Mouse (Mus musculus): Measurements from ENCODE around the gene Gucy2e.

Gucy2e gene

DNA sequence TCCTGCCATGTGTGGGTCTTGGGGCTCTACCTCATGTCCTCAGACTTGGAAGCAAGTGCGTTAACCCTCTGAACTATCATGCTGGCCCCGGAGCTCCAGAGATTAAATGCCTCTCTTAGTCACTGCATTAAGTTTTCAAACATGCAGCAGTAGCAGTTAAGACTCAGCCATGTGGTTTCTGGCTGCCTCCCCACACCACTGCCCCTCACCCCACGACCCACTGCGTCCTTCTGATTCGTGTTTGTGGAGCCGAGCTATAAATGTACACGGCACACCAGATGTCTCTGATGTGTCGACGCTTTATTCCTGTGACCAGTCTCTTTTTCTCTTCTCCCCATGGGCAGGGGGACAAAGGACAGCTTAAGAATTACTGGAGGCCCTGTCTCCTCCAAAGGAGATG lies 16.3 kb upstream of the Gucy2e start:
- no peak for DNase-seq (ENCODE audit: low read depth, low spot score)
- Histone ChIP-seq H3K27me3 (ENCODE audit: control insufficient read depth, insufficient read depth, low read length, poor library complexity, severe bottlenecking) (no peaks in the 10 kb centered on the region), H3K36me3 (ENCODE audit: control insufficient read depth, insufficient read depth, low read length, poor library complexity, severe bottlenecking) (no peaks in the 10 kb centered on the region)

DNA sequence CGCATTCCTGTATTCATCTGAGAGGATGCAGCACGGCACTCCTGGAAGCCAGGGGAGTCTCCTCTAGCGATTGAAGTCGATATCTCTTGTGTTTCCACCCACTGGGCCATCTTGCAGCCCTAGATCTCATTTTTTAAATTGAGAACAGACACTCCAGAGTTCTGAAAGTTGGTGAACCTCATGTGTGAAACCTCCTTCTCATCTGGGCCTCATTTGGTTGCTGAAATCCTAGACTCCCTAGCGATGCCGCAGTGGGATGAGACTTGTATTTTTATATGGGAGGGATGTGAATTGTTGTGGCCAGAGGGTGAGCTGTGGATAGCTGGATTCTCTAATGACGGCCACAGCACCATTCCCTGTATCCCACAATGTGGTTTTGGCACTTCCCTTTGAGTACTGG lies 15.1 kb upstream of the Gucy2e start:
- Histone ChIP-seq H3K36me3 (ENCODE audit: control insufficient read depth, insufficient read depth, low read length, poor library complexity, severe bottlenecking) (no peaks in the 10 kb centered on the region), H3K27me3 (ENCODE audit: control insufficient read depth, insufficient read depth, low read length, poor library complexity, severe bottlenecking) (no peaks in the 10 kb centered on the region)
- DNase-seq (ENCODE audit: low read depth, low spot score), result no peak

- peak; percentile 45 for DNase-seq (ENCODE audit: low read depth, low spot score)
- no peaks in the 10 kb centered on the region for H3K36me3 ChIP-seq (ENCODE audit: control insufficient read depth, insufficient read depth, low read length, poor library complexity, severe bottlenecking)
Observed at GRCm38 (mm10) chr11:69251135-69251842, 14.5 kb upstream of the Gucy2e start.

GRCm38 (mm10) chr11:69250106-69250505 lies 13.3 kb upstream of the Gucy2e start:
- H3K27me3 ChIP-seq (ENCODE audit: control insufficient read depth, insufficient read depth, low read length, poor library complexity, severe bottlenecking), result no peaks in the 10 kb centered on the region
- H3K36me3 ChIP-seq (ENCODE audit: control insufficient read depth, insufficient read depth, low read length, poor library complexity, severe bottlenecking), result no peaks in the 10 kb centered on the region
- no peak for DNase-seq (ENCODE audit: low read depth, low spot score)

More at GRCm38 (mm10) chr11:69251135-69251842, 14.5 kb upstream of the Gucy2e start:
- no peaks in the 10 kb centered on the region for H3K27me3 ChIP-seq (ENCODE audit: control insufficient read depth, insufficient read depth, low read length, poor library complexity, severe bottlenecking)

DNA sequence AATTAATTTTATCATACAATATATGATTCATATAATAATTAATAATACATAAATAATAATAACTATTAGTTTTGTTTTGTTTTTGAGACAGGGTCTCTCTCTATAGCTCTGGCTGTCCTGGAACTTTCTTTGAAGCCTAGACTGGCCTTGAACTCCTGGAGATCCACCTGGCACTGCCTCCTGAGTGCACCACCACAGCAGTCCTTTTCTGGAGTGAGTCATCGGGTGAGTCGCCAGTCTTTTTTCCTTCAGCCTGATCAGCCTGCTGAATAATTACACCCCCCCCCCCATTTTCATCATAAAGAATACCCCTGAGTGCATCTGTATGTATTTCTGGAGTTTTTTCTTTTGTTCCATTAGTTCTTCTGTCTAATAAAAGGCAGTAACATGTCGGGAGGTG lies 12.3 kb upstream of the Gucy2e start:
- DNase-seq (ENCODE audit: low read depth, low spot score), result no peak
- Histone ChIP-seq H3K36me3 (ENCODE audit: control insufficient read depth, insufficient read depth, low read length, poor library complexity, severe bottlenecking) (no peaks in the 10 kb centered on the region), H3K27me3 (ENCODE audit: control insufficient read depth, insufficient read depth, low read length, poor library complexity, severe bottlenecking) (no peaks in the 10 kb centered on the region)

GRCm38 (mm10) chr11:69245643-69246042 lies 8.8 kb upstream of the Gucy2e start:
- Histone ChIP-seq H3K36me3 (ENCODE audit: control insufficient read depth, insufficient read depth, low read length, poor library complexity, severe bottlenecking) (no peaks in the 10 kb centered on the region), H3K27me3 (ENCODE audit: control insufficient read depth, insufficient read depth, low read length, poor library complexity, severe bottlenecking) (no peaks in the 10 kb centered on the region)
- DNase-seq (ENCODE audit: low read depth, low spot score), result no peak

DNA sequence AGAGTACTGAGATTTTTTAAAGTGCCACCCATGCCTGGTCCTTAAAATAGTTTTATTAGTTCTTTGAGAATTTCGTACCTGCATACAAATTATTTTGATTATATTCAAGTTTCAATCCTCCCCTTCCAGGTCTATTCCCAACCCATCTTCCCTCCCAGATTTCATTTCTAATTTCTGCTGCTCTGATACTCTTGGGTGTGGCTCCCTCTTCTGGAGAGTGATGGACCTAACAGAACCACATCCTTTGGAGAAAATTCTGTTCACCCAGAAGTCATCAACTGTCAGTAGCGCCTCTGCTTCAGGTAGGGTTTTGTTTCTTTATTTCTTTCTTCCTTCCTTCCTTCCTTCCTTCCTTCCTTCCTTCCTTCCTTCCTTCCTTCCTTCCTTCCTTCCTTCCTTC lies 8.1 kb upstream of the Gucy2e start:
- no peaks in the 10 kb centered on the region for H3K27me3 ChIP-seq (ENCODE audit: control insufficient read depth, insufficient read depth, low read length, poor library complexity, severe bottlenecking)
- H3K36me3 ChIP-seq (ENCODE audit: control insufficient read depth, insufficient read depth, low read length, poor library complexity, severe bottlenecking), result no peaks in the 10 kb centered on the region
- DNase-seq (ENCODE audit: low read depth, low spot score), result peak; percentile 46

DNA sequence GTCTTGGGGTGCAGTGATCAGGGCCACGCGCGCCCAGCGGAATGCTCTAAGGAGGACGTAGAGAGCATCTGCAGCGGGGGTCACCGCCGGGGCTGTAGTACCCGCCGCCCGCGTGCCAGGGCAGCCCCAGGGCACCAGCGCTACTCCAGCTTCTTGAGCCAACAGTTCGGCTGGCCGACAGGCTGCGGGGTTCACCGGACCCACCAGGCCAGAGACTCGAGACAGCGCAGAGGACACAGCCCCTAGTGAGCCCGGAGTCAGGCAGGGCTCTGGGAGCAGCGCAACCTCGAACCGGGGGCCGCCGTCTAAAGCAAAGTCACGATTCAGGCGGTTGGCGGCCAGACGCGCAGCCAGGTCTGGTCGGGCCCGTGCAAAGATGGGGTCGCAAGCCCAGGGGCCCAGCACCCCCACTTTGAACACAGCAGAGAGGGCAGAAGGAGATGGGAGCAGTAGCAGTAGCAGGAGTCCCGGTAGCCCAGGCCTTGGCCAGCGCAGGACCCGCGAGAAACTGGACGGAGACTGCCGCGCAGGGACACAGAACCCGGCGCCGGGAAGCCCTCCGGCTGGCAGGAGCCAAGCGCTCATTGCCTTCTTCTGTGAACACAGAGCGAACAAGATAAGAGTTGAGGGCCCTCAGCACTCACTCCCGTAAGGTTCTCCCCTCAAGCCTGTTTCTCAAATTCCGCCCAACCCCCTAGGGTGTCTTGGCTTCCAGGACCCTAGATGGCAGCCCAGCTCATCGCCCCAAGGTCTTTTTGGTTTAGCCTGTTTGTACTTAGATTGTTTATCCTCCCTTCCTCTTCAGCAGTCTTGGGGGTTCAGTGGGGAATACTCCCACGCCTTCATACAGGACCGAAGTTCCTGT lies 543 bp downstream of the Gucy2e start:
- DNase-seq (ENCODE audit: low read depth, low spot score), result peak; percentile 12
- Histone ChIP-seq H3K36me3 (ENCODE audit: control insufficient read depth, insufficient read depth, low read length, poor library complexity, severe bottlenecking) (no peaks in the 10 kb centered on the region), H3K27me3 (ENCODE audit: control insufficient read depth, insufficient read depth, low read length, poor library complexity, severe bottlenecking) (no peaks in the 10 kb centered on the region)

DNA sequence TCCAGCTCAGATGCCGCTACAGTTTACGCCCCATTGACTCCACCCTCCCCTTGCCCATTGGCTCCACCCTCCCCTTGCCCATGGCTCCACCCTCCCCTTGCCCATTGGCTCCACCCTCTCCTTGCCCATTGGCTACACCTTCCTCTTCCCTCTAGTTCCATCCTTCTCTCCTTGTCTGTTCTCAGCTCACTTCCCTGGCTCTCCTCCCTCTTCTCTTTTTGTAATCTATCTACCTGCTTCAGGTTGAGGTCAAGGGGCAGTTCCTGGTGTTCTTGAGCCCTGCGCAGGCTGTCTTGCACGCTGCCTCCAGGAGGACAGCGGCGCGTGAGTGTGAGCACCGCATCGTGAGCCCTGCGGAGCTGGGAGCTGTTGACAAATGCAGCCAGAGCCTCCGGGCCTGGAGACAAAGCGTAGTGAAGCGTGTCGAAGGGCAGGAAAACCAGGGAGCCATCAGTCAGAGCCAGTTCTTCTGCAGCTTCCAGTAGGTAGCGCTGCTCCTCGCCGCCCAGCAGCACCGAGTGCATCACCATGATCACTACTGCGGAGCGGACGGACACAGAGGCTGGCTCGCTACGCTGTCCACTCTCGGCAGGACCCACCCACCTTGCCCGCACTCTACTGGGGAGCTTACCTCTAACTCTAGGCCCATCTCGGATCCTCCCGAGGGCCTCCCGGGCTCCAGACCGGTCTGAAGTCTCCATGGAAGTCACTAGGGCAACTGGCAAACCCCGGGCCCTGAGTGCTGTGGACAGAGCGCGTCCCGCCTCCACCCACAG lies 1.4 kb downstream of the Gucy2e start:
- DNase-seq (ENCODE audit: low read depth, low spot score), result peak; percentile 72
- Histone ChIP-seq H3K36me3 (ENCODE audit: control insufficient read depth, insufficient read depth, low read length, poor library complexity, severe bottlenecking) (no peaks in the 10 kb centered on the region), H3K27me3 (ENCODE audit: control insufficient read depth, insufficient read depth, low read length, poor library complexity, severe bottlenecking) (no peaks in the 10 kb centered on the region)

GRCm38 (mm10) chr11:69233141-69233540 lies 3.7 kb downstream of the Gucy2e start:
- Histone ChIP-seq H3K27me3 (ENCODE audit: control insufficient read depth, insufficient read depth, low read length, poor library complexity, severe bottlenecking) (no peaks in the 10 kb centered on the region), H3K36me3 (ENCODE audit: control insufficient read depth, insufficient read depth, low read length, poor library complexity, severe bottlenecking) (no peaks in the 10 kb centered on the region)
- no peak for DNase-seq (ENCODE audit: low read depth, low spot score)

DNA sequence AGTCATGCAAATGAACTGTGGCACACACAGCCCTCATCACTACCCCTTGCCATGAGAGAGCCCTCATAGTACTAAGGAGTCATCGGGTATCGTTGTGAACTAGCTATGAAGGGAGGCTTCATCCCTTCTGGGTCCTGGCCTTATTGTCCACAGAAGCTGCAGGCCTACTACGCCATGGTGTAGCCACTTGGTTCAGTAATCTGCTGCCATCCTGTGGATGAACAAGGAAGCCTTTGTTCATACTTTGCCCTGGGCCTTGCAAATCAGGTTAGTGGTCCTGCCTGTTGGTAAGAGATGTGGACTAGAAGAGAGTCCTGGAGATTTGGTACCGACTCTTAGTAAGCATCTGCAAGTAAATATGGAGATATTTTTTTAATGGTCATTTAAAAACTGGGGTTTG lies 6.4 kb downstream of the Gucy2e start:
- no peak for DNase-seq (ENCODE audit: low read depth, low spot score)
- Histone ChIP-seq H3K27me3 (ENCODE audit: control insufficient read depth, insufficient read depth, low read length, poor library complexity, severe bottlenecking) (peaks cover 3% of the 10 kb centered on the region; the same call in 1 of the 2 replicates), H3K36me3 (ENCODE audit: control insufficient read depth, insufficient read depth, low read length, poor library complexity, severe bottlenecking) (no peaks in the 10 kb centered on the region)

GRCm38 (mm10) chr11:69225715-69226114 lies 11.1 kb downstream of the Gucy2e start:
- peaks cover 3% of the 10 kb centered on the region; the same call in 1 of the 2 replicates for H3K27me3 ChIP-seq (ENCODE audit: control insufficient read depth, insufficient read depth, low read length, poor library complexity, severe bottlenecking)
- no peaks in the 10 kb centered on the region for H3K36me3 ChIP-seq (ENCODE audit: control insufficient read depth, insufficient read depth, low read length, poor library complexity, severe bottlenecking)
- DNase-seq (ENCODE audit: low read depth, low spot score), result no peak

DNA sequence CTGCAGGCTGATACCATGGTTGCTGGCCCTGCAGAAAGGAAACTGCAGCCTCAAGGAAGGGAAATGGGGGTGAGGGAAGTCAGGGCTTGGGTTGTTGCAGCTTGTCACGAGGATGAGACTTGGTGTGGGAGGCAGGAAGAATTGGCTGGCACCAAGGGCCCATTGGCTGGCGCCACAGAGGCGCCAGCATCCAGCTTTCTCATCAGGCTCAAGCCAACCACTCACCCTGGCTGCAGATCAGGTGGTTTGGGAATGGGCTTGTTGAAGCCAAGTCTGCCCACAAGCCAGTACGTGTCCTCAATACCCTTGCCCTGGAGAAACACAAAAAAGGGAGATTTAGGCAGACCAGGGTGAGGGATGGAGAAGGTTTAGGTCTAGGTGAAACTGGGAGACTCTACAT lies 13.7 kb downstream of the Gucy2e start:
- Histone ChIP-seq H3K27me3 (ENCODE audit: control insufficient read depth, insufficient read depth, low read length, poor library complexity, severe bottlenecking) (peaks cover 3% of the 10 kb centered on the region; the same call in 1 of the 2 replicates), H3K36me3 (ENCODE audit: control insufficient read depth, insufficient read depth, low read length, poor library complexity, severe bottlenecking) (no peaks in the 10 kb centered on the region)
- DNase-seq (ENCODE audit: low read depth, low spot score), result no peak

GRCm38 (mm10) chr11:69221070-69221469 lies 15.8 kb downstream of the Gucy2e start:
- no peaks in the 10 kb centered on the region for H3K27me3 ChIP-seq (ENCODE audit: control insufficient read depth, insufficient read depth, low read length, poor library complexity, severe bottlenecking)
- no peaks in the 10 kb centered on the region for H3K36me3 ChIP-seq (ENCODE audit: control insufficient read depth, insufficient read depth, low read length, poor library complexity, severe bottlenecking)
- DNase-seq (ENCODE audit: low read depth, low spot score), result no peak

DNA sequence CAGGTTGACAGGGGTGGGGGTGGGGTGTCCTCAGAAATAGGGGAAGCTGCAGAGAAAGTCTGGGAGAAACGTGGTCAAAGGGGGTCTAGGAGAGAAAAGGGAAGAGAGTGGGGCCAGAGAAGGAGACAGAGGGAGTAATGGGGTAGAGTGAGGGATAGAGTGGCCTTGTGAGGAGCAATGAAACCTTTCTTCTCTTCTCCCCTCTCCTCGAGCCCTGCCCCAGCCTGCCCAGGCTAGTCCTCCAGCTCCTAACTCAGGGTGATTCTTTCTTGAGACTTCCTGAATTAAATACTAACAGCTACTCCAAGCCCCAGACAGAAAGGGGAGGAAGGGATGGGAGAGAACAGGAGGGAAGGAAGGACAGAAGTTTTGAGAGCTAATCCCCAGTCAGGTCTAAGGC lies 18.2 kb downstream of the Gucy2e start:
- Histone ChIP-seq H3K27me3 (ENCODE audit: control insufficient read depth, insufficient read depth, low read length, poor library complexity, severe bottlenecking) (no peaks in the 10 kb centered on the region), H3K36me3 (ENCODE audit: control insufficient read depth, insufficient read depth, low read length, poor library complexity, severe bottlenecking) (no peaks in the 10 kb centered on the region)
- no peak for DNase-seq (ENCODE audit: low read depth, low spot score)
